Comparison of ENCODE assay signal across 8 mouse cellular contexts in genomic region chr8:82865239-82865638, GRCm38 (mm10). TPM values are rescaled to one million over a fixed set of nuclear protein-coding genes. Genes with fewer than 3 reads are reported as not detected.
DNase-seq lines count a peak whose midpoint lies in the region; ATAC-seq lines count a peak whose summit lies in the region.

No protein-coding gene starts in this region.

- no peak for ATAC-seq in embryonic facial prominence, embryonic 14.5 days (ENCODE audit: low read depth)

- no peak overlapping the region for H3K9ac ChIP-seq in embryonic facial prominence, embryonic 14.5 days (ENCODE audit: low read depth, low read length)

- intact Hi-C loops in heart, postnatal 25 days (cut with DNase I): loop anchor here (2.0 to 5.0 kb wide), 2 partner anchors 74 to 102 kb away; no protein-coding TSS in a partner anchor
- intact Hi-C loops in left cerebral cortex, postnatal 25 days (cut with DNase I): no loop called here

- H3K9me3 ChIP-seq in heart, embryonic 10.5 days: no peaks in the 10 kb centered on the region
- H3K9me3 ChIP-seq in embryonic facial prominence, embryonic 14.5 days (ENCODE audit: control insufficient read depth, low read length): no peaks in the 10 kb centered on the region

- no peak overlapping the region for H3K27ac ChIP-seq in heart, embryonic 10.5 days
- H3K27ac ChIP-seq in embryonic facial prominence, embryonic 14.5 days (replicated peaks; ENCODE audit: low read depth, low read length): no peak overlapping the region

- H3K4me1 ChIP-seq in heart, embryonic 10.5 days: peaks cover 10% of the 10 kb centered on the region; the same call in 1 of the 2 replicates
- peaks cover 14% of the 10 kb centered on the region for H3K4me1 ChIP-seq in embryonic facial prominence, embryonic 14.5 days (ENCODE audit: control insufficient read depth, insufficient read depth, low read length)

- peak overlapping the region; percentile 89 for H3K4me2 ChIP-seq in embryonic facial prominence, embryonic 14.5 days (ENCODE audit: low read depth, low read length)

- WGBS in heart, embryonic 10.5 days: 64% methylated on average over 5 of the region's 5 CpGs
- 25% methylated on average over 5 of the region's 5 CpGs for WGBS in embryonic facial prominence, embryonic 14.5 days

- peaks cover 8% of the 10 kb centered on the region; the same call in 1 of the 2 replicates for H3K27me3 ChIP-seq in heart, embryonic 10.5 days (ENCODE audit: insufficient read depth, poor library complexity, severe bottlenecking)
- no peaks in the 10 kb centered on the region for H3K27me3 ChIP-seq in embryonic facial prominence, embryonic 14.5 days (replicated peaks; ENCODE audit: control insufficient read depth, insufficient read depth, low read length)

- no peaks in the 10 kb centered on the region for H3K36me3 ChIP-seq in heart, embryonic 10.5 days
- no peaks in the 10 kb centered on the region for H3K36me3 ChIP-seq in embryonic facial prominence, embryonic 14.5 days (ENCODE audit: control insufficient read depth, insufficient read depth, low read length)

- peak overlapping the region; percentile 87; the same call in 1 of the 2 replicates for H3K4me3 ChIP-seq in heart, embryonic 10.5 days
- H3K4me3 ChIP-seq in embryonic facial prominence, embryonic 14.5 days (ENCODE audit: low read depth, low read length): peak overlapping the region; percentile 80

- no peak for DNase-seq in heart, embryonic 10.5 days (ENCODE audit: low spot score)
- no peak for DNase-seq in heart, postnatal 25 days (ENCODE audit: low spot score)
- peak; percentile 36 for DNase-seq in 416B (ENCODE audit: low read depth)
- DNase-seq in embryonic facial prominence, embryonic 14.5 days (ENCODE audit: low spot score): peak; percentile 13
- peak; percentile 43 to 51 for DNase-seq in left cerebral cortex, postnatal 25 days (ENCODE audit: low spot score in 2 of 2)
- peak; percentile 14 for DNase-seq in right cerebral cortex, postnatal 25 days
- DNase-seq in yolk sac, embryonic 10.5 days (ENCODE audit: low spot score): no peak
- DNase-seq in thymus, postnatal 10 days (ENCODE audit: low spot score in 2 of 2): no peak

RNA-seq across cellular contexts. Expression of gene Rnf150, which starts 2.1 kb away (rescaled TPM):
- polyA plus RNA-seq in heart, embryonic 10.5 days (2016; fragmentation: Nextera tagmentation; extraction: Ambion mirVana): 0.41 and 0.80 TPM in 2 replicates
- total RNA-seq in heart, postnatal 25 days (2021): 10 to 100 TPM; 12.3 to 14.2 TPM
- 1.2 and 1.3 TPM in 2 replicates for polyA plus RNA-seq in embryonic facial prominence, embryonic 14.5 days (2014; fragmentation: Nextera tagmentation; extraction: Ambion mirVana)
- 10 to 100 TPM; 41.3 to 47.5 TPM for total RNA-seq in left cerebral cortex, postnatal 25 days (2021)

Comparison
In these comparisons a context has a peak if more than half of its experiments do, and no peak if none do; other contexts are left out.
1. DNase-seq: peak in 416B (single experiment), embryonic facial prominence, embryonic 14.5 days (single experiment), left cerebral cortex, postnatal 25 days (2 of 2) and right cerebral cortex, postnatal 25 days (single experiment); none in heart, embryonic 10.5 days (single experiment), heart, postnatal 25 days (single experiment), yolk sac, embryonic 10.5 days (single experiment) and thymus, postnatal 10 days (0 of 2).